Mouse (Mus musculus) midbrain, embryonic 12.5 days (tissue): ENCODE results near the gene Camsap1. TPM values are rescaled to one million over a fixed set of nuclear protein-coding genes. Genes with fewer than 3 reads are reported as not detected.

Experiments
- ATAC-seq: fragments of 200-750 bp; cut with Nextera tagmentation; 2 replicates; pipeline ENCODE4 v1.8.0; 2017; ENCODE audit warnings: low read depth, moderate TSS enrichment, moderate library complexity; ENCODE audit not compliant: low FRiP score
- H3K27ac ChIP-seq: fragments of 300-500 bp; sonication (generic); replicated peaks from 2 replicates; pipeline ENCODE4 v1.5.1; 2016; ENCODE audit warnings: mild to moderate bottlenecking
- H3K27me3 ChIP-seq: fragments of 300-500 bp; sonication (generic); 2 replicates; pipeline ENCODE4 v1.6.1; 2016; ENCODE audit warnings: mild to moderate bottlenecking
- H3K36me3 ChIP-seq: fragments of 300-500 bp; sonication (generic); 2 replicates; pipeline ENCODE4 v1.6.1; 2016
- H3K4me1 ChIP-seq: fragments of 300-500 bp; sonication (generic); 2 replicates; pipeline ENCODE4 v1.6.1; 2016
- H3K4me2 ChIP-seq: fragments of 300-500 bp; sonication (generic); replicated peaks from 2 replicates; pipeline ENCODE4 v1.6.1; 2016; ENCODE audit warnings: mild to moderate bottlenecking, moderate library complexity
- H3K4me3 ChIP-seq: fragments of 300-500 bp; sonication (generic); 2 replicates; pipeline ENCODE4 v1.5.1; 2016; ENCODE audit warnings: mild to moderate bottlenecking
- H3K9ac ChIP-seq: fragments of 300-500 bp; sonication (generic); replicated peaks from 2 replicates; pipeline ENCODE4 v1.6.1; 2016; ENCODE audit warnings: mild to moderate bottlenecking, moderate library complexity
- H3K9me3 ChIP-seq: fragments of 300-500 bp; sonication (generic); 2 replicates; pipeline ENCODE4 v1.6.1; 2016; ENCODE audit warnings: mild to moderate bottlenecking
- WGBS: fragments of 180-500 bp; shearing (Covaris S2); methylation state at CpG from one replicate; pipeline ENCODE4 v1.1.7; 2016; 5-methylcytosine and 5-hydroxymethylcytosine counted together
- polyA plus RNA-seq: library from polyadenylated mRNA; unstranded; fragments of >200 nt; fragmentation: Nextera tagmentation; extraction: Ambion mirVana; gene quantifications from 2 replicates; pipeline ENCODE4 v1.2.1, GENCODE M21; 2016

Camsap1 gene
- 66.4 and 91.9 TPM in 2 replicates for polyA plus RNA-seq

DNA sequence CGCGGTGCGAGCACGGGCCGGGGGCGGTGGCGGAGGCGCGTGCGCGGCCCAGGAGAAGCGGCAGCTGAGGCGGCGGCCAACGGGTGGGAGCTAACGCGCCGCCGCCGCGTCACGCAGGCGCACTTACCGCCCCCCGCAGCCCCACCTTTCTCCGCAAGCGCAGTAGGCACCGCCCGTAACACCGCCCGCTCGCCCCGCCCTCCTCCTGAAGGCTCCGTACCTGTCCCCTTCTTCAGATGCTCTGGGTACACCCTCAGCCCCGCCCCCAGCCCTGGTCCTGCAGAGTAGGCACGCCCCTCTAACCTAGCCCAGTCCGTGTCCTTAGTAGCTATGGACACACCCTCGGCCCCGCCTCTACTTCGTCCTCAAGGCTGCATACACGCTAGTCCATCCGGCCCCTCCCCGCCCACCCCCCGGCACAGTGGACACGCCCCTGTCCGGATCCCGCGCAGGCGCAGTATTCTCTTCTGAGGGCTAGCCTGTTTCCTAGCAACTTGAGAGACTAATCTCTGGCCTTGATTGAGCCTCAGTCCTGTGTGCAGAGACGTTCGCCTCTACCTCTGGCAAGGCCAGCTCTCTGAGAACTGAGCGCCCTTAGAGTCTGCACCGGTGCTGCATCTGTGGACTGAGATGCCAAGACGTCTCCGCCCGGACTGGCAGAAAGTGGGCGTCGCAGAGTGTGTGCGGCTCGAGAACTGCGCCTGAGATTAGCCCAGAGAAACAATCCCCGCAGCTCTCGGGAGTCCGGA is at the start of gene Camsap1:
Camsap1 (minus strand) TSS at position 124 of the 749 bp plus-strand sequence.
- Histone ChIP-seq H3K4me2 (peak within 1 kb of the TSS; percentile 95), H3K27me3 (peaks cover 13% of the 10 kb centered on the region), H3K9ac (peak within 1 kb of the TSS; percentile 99), H3K4me3 (peak within 1 kb of the TSS; percentile 94), H3K9me3 (no peaks in the 10 kb centered on the region), H3K36me3 (0 out of 2 replicates have a peak, but pooled peaks cover 5% of the 10 kb centered on the region), H3K27ac (peak within 1 kb of the TSS; percentile 94), H3K4me1 (peaks cover 41% of the 10 kb centered on the region)
- peak; percentile 99 for ATAC-seq
- 1% methylated on average over 42 of the region's 64 CpGs for WGBS

GRCm38 (mm10) chr2:26030288-26030687 is 47.2 kb upstream of the Camsap1 start:
- H3K36me3 ChIP-seq, result no peaks in the 10 kb centered on the region
- no peak overlapping the region for H3K4me3 ChIP-seq
- peaks cover 8% of the 10 kb centered on the region; the same call in 1 of the 2 replicates for H3K27me3 ChIP-seq
- WGBS, result 51% methylated on average over 3 of the region's 3 CpGs
- H3K4me2 ChIP-seq, result no peak overlapping the region
- H3K9me3 ChIP-seq, result no peaks in the 10 kb centered on the region
- H3K4me1 ChIP-seq, result no peaks in the 10 kb centered on the region
- no peak overlapping the region for H3K9ac ChIP-seq
- no peak overlapping the region for H3K27ac ChIP-seq
- no peak for ATAC-seq

DNA sequence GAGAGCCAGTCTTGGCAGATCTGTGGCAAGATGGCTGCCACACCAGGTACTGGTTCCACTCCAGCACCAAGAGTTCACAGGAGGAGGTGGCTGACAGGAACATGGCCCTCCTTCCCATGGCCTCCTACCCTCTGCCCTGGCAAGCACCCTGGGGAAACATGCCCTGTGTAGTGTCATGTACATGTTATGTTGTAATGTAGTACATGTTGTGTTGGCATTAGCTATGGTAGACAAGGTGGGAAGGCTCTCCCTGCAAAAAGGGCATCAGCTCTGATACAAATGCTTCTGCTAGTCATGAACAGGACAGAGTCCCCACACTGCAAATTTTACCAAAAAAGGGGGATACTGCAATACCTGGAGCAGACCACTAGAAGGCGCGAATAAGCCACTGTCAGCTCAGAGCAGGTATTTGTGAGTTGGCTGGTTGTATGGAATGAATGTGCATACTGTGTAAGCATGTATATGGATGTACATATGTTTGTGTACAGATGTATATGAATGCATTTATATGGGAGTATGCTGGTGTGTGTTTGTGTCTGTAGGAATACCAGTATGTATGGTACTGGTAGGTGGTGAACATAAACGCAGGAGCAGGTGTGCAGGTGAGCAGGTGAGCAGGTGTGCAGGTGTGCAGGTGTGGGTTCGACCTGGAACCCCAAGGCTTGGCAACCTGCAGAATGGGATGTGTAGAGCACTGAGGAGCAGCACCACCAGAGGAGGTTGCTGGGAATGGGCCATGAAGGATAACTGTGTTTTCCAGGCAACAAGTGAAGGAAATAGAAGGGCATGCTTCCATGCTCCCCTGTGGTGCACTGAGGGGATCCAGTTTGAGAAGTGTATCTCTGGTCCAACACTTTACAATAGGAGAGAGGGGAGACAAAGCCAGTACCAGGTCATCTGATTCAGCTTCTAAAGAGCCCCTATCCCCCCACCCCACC is 41.3 kb upstream of the Camsap1 start:
- H3K9me3 ChIP-seq, result no peaks in the 10 kb centered on the region
- no peak for ATAC-seq
- no peak overlapping the region for H3K4me3 ChIP-seq
- H3K27me3 ChIP-seq, result no peaks in the 10 kb centered on the region
- WGBS, result 33% methylated on average over 4 of the region's 4 CpGs
- H3K4me1 ChIP-seq, result peaks cover 15% of the 10 kb centered on the region
- no peak overlapping the region for H3K9ac ChIP-seq
- no peak overlapping the region for H3K27ac ChIP-seq
- H3K4me2 ChIP-seq, result no peak overlapping the region
- no peaks in the 10 kb centered on the region for H3K36me3 ChIP-seq

DNA sequence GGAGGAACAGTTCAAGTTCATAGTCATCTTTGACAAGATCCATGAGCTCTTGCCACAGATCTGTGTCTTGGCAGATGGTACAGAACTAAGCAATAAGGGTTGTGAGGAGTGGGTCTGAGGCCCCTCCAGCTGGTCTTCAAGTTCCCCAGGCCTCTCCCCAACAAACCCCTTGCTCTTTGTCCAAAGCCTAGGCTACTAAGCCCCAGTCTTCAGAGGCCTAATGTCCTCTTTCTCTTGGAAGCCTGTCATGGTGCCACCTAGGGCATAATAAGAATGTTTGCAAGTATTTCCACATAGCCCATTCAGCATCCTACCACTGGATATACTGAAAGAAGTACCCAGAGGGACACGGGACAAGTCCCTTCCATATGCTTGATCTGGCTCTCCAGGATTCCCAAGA is 39.5 kb upstream of the Camsap1 start:
- no peak for ATAC-seq
- no peak overlapping the region for H3K4me3 ChIP-seq
- WGBS, result 82% methylated on average over 1 of the region's 1 CpGs
- H3K9me3 ChIP-seq, result no peaks in the 10 kb centered on the region
- H3K4me1 ChIP-seq, result peaks cover 15% of the 10 kb centered on the region
- no peaks in the 10 kb centered on the region for H3K36me3 ChIP-seq
- H3K9ac ChIP-seq, result no peak overlapping the region
- H3K4me2 ChIP-seq, result no peak overlapping the region
- no peak overlapping the region for H3K27ac ChIP-seq
- no peaks in the 10 kb centered on the region for H3K27me3 ChIP-seq

- Histone ChIP-seq H3K4me1 (peaks cover 15% of the 10 kb centered on the region), H3K27ac (no peak overlapping the region), H3K4me2 (peak overlapping the region; percentile 39; the same call in 1 of the 2 replicates), H3K36me3 (no peaks in the 10 kb centered on the region), H3K4me3 (no peak overlapping the region), H3K9ac (no peak overlapping the region), H3K9me3 (no peaks in the 10 kb centered on the region), H3K27me3 (no peaks in the 10 kb centered on the region)
- 86% methylated on average over 7 of the region's 8 CpGs for WGBS
- ATAC-seq, result peak; percentile 29; the same call in 1 of the 2 replicates
Observed at GRCm38 (mm10) chr2:26022258-26022565, 39.1 kb upstream of the Camsap1 start.

DNA sequence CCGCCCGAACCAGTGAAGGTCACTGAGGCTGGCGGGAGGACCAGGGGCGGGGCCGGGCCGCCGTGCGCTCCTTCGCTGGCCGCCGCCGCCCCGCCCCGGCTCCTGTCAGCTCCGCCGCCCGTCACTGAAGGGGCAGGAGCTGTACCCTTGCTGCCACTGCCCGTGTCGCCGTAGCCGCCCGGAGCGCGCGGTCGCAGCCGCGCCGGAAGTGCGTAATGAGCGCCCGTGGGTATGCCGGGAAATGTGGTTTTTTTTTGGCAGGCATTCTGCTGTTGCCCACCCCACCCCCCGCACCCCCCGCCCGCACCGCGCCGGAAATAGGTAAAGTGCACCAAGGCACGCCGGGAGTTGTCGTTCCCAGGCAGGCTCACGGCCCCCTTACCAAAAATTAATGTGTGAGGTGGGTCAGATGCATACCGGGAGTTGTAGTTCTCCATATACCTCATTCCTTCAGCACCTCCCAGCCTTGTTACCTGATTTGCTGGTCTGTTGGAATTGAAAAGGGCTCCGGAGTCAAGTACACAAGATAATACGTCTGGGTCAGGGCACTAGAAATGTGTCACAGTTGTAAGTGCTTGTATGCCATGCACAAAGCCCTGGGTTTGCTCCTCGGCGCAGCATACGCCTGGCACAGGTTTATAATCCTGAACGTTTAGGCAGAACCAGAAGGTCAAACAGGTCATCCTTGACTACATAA is 38.6 kb upstream of the Camsap1 start, which contains the start of gene Ubac1:
Ubac1 (minus strand) TSS at position 187 of the 697 bp plus-strand sequence.
- H3K27me3 ChIP-seq, result no peaks in the 10 kb centered on the region
- H3K4me3 ChIP-seq, result peak within 1 kb of the TSS; percentile 90
- WGBS, result 7% methylated on average over 48 of the region's 50 CpGs
- peak within 1 kb of the TSS; percentile 96 for H3K4me2 ChIP-seq
- peak within 1 kb of the TSS; percentile 84 for H3K27ac ChIP-seq
- H3K9ac ChIP-seq, result peak within 1 kb of the TSS; percentile 81
- peak; percentile 94 for ATAC-seq
- peaks cover 15% of the 10 kb centered on the region for H3K4me1 ChIP-seq
- no peaks in the 10 kb centered on the region for H3K9me3 ChIP-seq
- H3K36me3 ChIP-seq, result no peaks in the 10 kb centered on the region

- Histone ChIP-seq H3K4me3 (peak overlapping the region; percentile 90), H3K27me3 (no peaks in the 10 kb centered on the region), H3K27ac (peak overlapping the region; percentile 84), H3K4me1 (peaks cover 15% of the 10 kb centered on the region), H3K36me3 (0 out of 2 replicates have a peak, but pooled peaks cover 3% of the 10 kb centered on the region), H3K9ac (peak overlapping the region; percentile 81), H3K9me3 (no peaks in the 10 kb centered on the region), H3K4me2 (peak overlapping the region; percentile 96)
- 4% methylated on average over 38 of the region's 38 CpGs for WGBS
- peak; percentile 28 for ATAC-seq
Observed at GRCm38 (mm10) chr2:26020714-26021560, 37.9 kb upstream of the Camsap1 start.

DNA sequence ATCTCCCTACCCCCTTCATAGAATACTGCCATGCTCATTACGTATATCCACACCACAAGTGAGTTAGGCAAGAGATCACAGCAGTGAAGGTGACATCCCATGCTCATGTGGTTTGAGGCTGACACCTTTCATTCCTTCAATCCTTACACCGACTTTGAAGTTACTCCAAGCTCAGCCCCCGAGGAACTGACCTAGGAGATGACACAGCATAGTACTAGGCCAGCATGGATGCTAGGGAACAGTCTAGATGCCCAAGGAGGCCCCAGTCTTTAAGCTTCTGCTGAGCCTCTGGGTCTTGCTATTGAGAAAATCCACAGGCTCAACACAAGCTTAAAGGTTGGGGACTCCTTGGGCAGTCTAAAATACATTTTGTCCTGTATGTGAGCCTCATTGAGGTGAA is 36.8 kb upstream of the Camsap1 start:
- WGBS, result 84% methylated on average over 3 of the region's 3 CpGs
- Histone ChIP-seq H3K27me3 (no peaks in the 10 kb centered on the region), H3K4me1 (peaks cover 15% of the 10 kb centered on the region), H3K9ac (no peak overlapping the region), H3K9me3 (no peaks in the 10 kb centered on the region), H3K4me3 (peak overlapping the region; percentile 90; the same call in 1 of the 2 replicates), H3K4me2 (peak overlapping the region; percentile 96), H3K27ac (no peak overlapping the region), H3K36me3 (peaks cover 12% of the 10 kb centered on the region; the same call in 1 of the 2 replicates)
- ATAC-seq, result no peak

DNA sequence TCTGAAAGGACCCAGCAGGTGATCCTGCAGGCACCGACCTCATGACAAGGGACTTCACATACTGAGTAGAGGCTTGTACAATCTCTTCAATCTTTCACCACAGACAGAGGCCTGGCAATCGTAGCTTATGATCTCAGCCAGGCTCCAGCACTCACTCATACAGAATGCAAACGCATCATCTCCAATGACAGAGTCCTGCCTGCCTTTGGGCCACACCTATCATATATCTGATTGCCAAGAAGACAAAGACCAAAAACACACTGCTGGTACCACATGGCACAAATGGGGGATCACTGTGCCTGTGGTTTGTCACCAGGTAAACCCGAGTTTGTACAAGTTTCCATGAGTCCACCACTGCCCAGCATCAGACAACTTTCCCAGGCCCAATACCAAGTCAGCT is 34.2 kb upstream of the Camsap1 start:
- Histone ChIP-seq H3K9me3 (no peaks in the 10 kb centered on the region), H3K27me3 (no peaks in the 10 kb centered on the region), H3K4me1 (peaks cover 15% of the 10 kb centered on the region), H3K36me3 (peaks cover 33% of the 10 kb centered on the region), H3K4me3 (no peak overlapping the region), H3K4me2 (no peak overlapping the region), H3K9ac (no peak overlapping the region), H3K27ac (no peak overlapping the region)
- ATAC-seq, result no peak
- 84% methylated on average over 4 of the region's 4 CpGs for whole genome bisulfite sequencing

- no peak overlapping the region for H3K27ac ChIP-seq
- no peaks in the 10 kb centered on the region for H3K9me3 ChIP-seq
- no peaks in the 10 kb centered on the region for H3K27me3 ChIP-seq
- 94% methylated on average over 3 of the region's 3 CpGs for WGBS
- peaks cover 62% of the 10 kb centered on the region for H3K36me3 ChIP-seq
- no peak overlapping the region for H3K4me2 ChIP-seq
- no peak overlapping the region for H3K9ac ChIP-seq
- no peak overlapping the region for H3K4me3 ChIP-seq
- ATAC-seq, result no peak
- H3K4me1 ChIP-seq, result no peaks in the 10 kb centered on the region
Observed at GRCm38 (mm10) chr2:26013674-26014073, 30.6 kb upstream of the Camsap1 start.

DNA sequence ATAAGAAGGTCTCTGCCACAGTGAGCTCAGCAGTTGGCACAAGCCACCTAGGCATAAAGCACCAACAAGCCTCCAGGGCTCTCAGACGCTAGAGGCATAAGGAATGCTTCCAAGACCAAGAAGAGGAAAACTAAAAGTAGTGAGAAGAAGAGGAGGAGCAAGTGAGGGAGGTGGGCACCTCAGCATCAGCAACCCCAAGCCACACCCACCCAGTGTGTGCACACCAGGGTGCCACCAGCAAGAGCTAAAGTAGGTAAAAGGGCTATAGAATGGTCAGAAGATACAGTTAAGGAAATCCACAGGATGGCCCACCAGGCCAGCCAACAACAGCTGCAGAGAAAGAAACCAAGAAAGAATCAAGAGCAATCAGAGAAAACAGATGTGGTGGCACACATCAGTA is 28.3 kb upstream of the Camsap1 start:
- no peak for ATAC-seq
- Histone ChIP-seq H3K4me1 (no peaks in the 10 kb centered on the region), H3K4me3 (no peak overlapping the region), H3K9ac (no peak overlapping the region), H3K4me2 (no peak overlapping the region), H3K27ac (no peak overlapping the region), H3K9me3 (no peaks in the 10 kb centered on the region), H3K36me3 (peaks cover 85% of the 10 kb centered on the region), H3K27me3 (no peaks in the 10 kb centered on the region)
- 81% methylated on average over 1 of the region's 1 CpGs for WGBS
